In the genomic region with DNA sequence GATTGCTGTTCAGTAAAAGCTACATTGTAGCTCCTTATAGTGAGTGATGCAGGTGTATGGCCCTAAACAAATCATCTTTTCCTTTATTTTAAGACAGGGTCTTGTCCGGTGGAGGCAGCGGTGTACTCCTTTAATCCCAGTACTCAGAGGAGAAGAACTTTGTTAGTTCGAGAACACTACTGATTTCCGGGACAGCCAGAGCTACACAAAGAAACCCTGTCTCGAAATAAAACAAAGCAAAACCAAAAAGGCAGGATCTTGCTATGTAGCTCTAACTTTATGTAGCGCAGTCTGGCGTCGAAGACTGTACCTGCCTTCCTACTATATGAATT, we compare ENCODE assay signal across 8 mouse cellular contexts. TPM values are rescaled to one million over a fixed set of nuclear protein-coding genes. Genes with fewer than 3 reads are reported as not detected.
A peak's percentile ranks its signal among the peaks of the same experiment; 100 is the strongest.
DNase-seq lines count a peak whose midpoint lies in the region; ATAC-seq and TF ChIP-seq lines count a peak whose summit lies in the region.

No protein-coding gene starts in this region.

- H3K9me3 ChIP-seq in heart, embryonic 12.5 days (replicated peaks), result no peaks in the 10 kb centered on the region
- H3K9me3 ChIP-seq in ES-Bruce4 (replicated peaks; ENCODE audit: control insufficient read depth, insufficient read depth, low read length, poor library complexity, severe bottlenecking), result no peaks in the 10 kb centered on the region
- no peaks in the 10 kb centered on the region for H3K9me3 ChIP-seq in forebrain, postnatal 0 days (ENCODE audit: low read length)

- H3K36me3 ChIP-seq in heart, embryonic 12.5 days, result peaks cover under 1% of the 10 kb centered on the region
- H3K36me3 ChIP-seq in ES-Bruce4 (ENCODE audit: control insufficient read depth, insufficient read depth, low read length, poor library complexity, severe bottlenecking) (peaks cover 9% of the 10 kb centered on the region), macrophage (ENCODE audit: inconsistent target) (no peaks in the 10 kb centered on the region)
- H3K36me3 ChIP-seq in forebrain, postnatal 0 days (ENCODE audit: insufficient read depth), result no peaks in the 10 kb centered on the region

- 31% methylated on average over 8 of the region's 8 CpGs for WGBS in heart, embryonic 12.5 days
- 37% methylated on average over 8 of the region's 8 CpGs for WGBS in forebrain, postnatal 0 days
- WGBS in macrophage (ENCODE audit: missing documents), result 38% methylated on average over 8 of the region's 8 CpGs

- H3K79me2 ChIP-seq in macrophage (ENCODE audit: inconsistent target), result peaks cover 46% of the 10 kb centered on the region

- H3K4me2 ChIP-seq in heart, embryonic 12.5 days, result peak overlapping the region; percentile 78
- H3K4me2 ChIP-seq in forebrain, postnatal 0 days (ENCODE audit: low read depth), result peak overlapping the region; percentile 79

- no peak for DNase-seq in heart, postnatal 4 days
- DNase-seq in forebrain, postnatal 0 days, result no peak
- DNase-seq in urinary bladder, postnatal 14 days (ENCODE audit: low spot score), result no peak
- no peak for DNase-seq in layer of hippocampus, adult 9-11 months
- no peak for DNase-seq in urinary bladder, postnatal 10 days (ENCODE audit: low spot score)

- H3K27ac ChIP-seq in heart, embryonic 12.5 days (ENCODE audit: poor library complexity, severe bottlenecking), result peak overlapping the region; percentile 39; the same call in 1 of the 2 replicates
- H3K27ac ChIP-seq in ES-Bruce4 (ENCODE audit: insufficient read depth, low read length) (no peak overlapping the region), macrophage (peak overlapping the region; percentile 67)
- peak overlapping the region; percentile 64 for H3K27ac ChIP-seq in forebrain, postnatal 0 days (ENCODE audit: low read depth, low read length)

- ATAC-seq in heart, embryonic 12.5 days (ENCODE audit: insufficient number of reproducible peaks, low FRiP score), result peak; percentile 20; the same call in 1 of the 2 replicates
- peak; percentile 13; the same call in 1 of the 2 replicates for ATAC-seq in forebrain, postnatal 0 days

- TF ChIP-seq EP300 in ES-Bruce4 (IDR thresholded peaks at IDR 0.05; ENCODE audit: insufficient read depth, low read depth, low read length), result no peak

- TF ChIP-seq POLR2A in ES-Bruce4 (IDR thresholded peaks at IDR 0.05; ENCODE audit: insufficient read depth, low read length), result no peak

- H3K4me1 ChIP-seq in heart, embryonic 12.5 days (replicated peaks), result peaks cover 7% of the 10 kb centered on the region
- H3K4me1 ChIP-seq in ES-Bruce4 (ENCODE audit: control insufficient read depth, insufficient read depth, low read length), result no peaks in the 10 kb centered on the region
- H3K4me1 ChIP-seq in forebrain, postnatal 0 days (ENCODE audit: insufficient read depth), result peaks cover 8% of the 10 kb centered on the region; the same call in 1 of the 2 replicates

- peak overlapping the region; percentile 96 for H3K4me3 ChIP-seq in heart, embryonic 12.5 days
- peak overlapping the region; percentile 47 for H3K4me3 ChIP-seq in ES-Bruce4 (ENCODE audit: low read depth, low read length)
- H3K4me3 ChIP-seq in forebrain, postnatal 0 days (ENCODE audit: low read depth, low read length), result peak overlapping the region; percentile 62
- peak overlapping the region; percentile 85 for H3K4me3 ChIP-seq in macrophage (ENCODE audit: inconsistent target)

- H3K27me3 ChIP-seq in heart, embryonic 12.5 days (replicated peaks), result no peaks in the 10 kb centered on the region
- H3K27me3 ChIP-seq in ES-Bruce4 (ENCODE audit: control insufficient read depth, insufficient read depth, low read length, poor library complexity, severe bottlenecking), result no peaks in the 10 kb centered on the region
- H3K27me3 ChIP-seq in forebrain, postnatal 0 days (ENCODE audit: insufficient read depth, low read length), result no peaks in the 10 kb centered on the region

- peak overlapping the region; percentile 79 for H3K9ac ChIP-seq in heart, embryonic 12.5 days
- H3K9ac ChIP-seq in ES-Bruce4 (ENCODE audit: low read depth, poor library complexity, severe bottlenecking), result peak overlapping the region; percentile 61
- peak overlapping the region; percentile 44 for H3K9ac ChIP-seq in forebrain, postnatal 0 days

- no peak for TF ChIP-seq CTCF in ES-Bruce4 (IDR thresholded peaks at IDR 0.05; ENCODE audit: low read depth, low read length)
- no peak for TF ChIP-seq CTCF in forebrain, postnatal 0 days (IDR thresholded peaks at IDR 0.05; ENCODE audit: low read depth)

RNA-seq across cellular contexts. Expression of gene Haus6, which starts 0.4 kb away (rescaled TPM):
- 13.0 and 16.1 TPM in 2 replicates for polyA plus RNA-seq in heart, embryonic 12.5 days (2016; fragmentation: Nextera tagmentation; extraction: Ambion mirVana)
- total RNA-seq in heart, postnatal 4 days (2021), result 10 to 100 TPM; 11.9 to 15.4 TPM
- polyA plus RNA-seq in ES-Bruce4 (2011; ENCODE audit: insufficient read depth, insufficient read length, low read depth, missing spikeins) (50.0 and 55.6 TPM in 2 replicates), macrophage (2018) (2.5 to 7.6 TPM (median 3.5 TPM) in 3 replicates)
- 5.5 and 11.4 TPM in 2 replicates for total RNA-seq in forebrain, postnatal 0 days (2014; rRNA removed)
- 3.7 and 4.3 TPM in 2 replicates for polyA plus RNA-seq in forebrain, postnatal 0 days (2015; fragmentation: Nextera tagmentation; extraction: Ambion mirVana)
- total RNA-seq in macrophage (2018; cell fraction: chromatin; rRNA removed), result 10 to 100 TPM in 13 of 26 experiments, 1 to 10 TPM in 13; 1.7 to 26.4 (median 9.8) TPM
- total RNA-seq in macrophage (2018; cell fraction: cytosol; rRNA removed), result 1 to 10 TPM; 2.1 to 5.2 (median 3.9) TPM
- total RNA-seq in macrophage (2018; cell fraction: nucleus; rRNA removed), result 10 to 100 TPM in 7 of 26 experiments, 1 to 10 TPM in 19; 2.3 to 28.5 (median 6.4) TPM

RNA-seq across cellular contexts. Expression of gene Rraga, which starts 36.8 kb away (rescaled TPM):
- polyA plus RNA-seq in heart, embryonic 12.5 days (2016; fragmentation: Nextera tagmentation; extraction: Ambion mirVana), result 49.1 and 56.6 TPM in 2 replicates
- total RNA-seq in heart, postnatal 4 days (2021), result 10 to 100 TPM; 74.4 to 74.7 TPM
- 110 and 112 TPM in 2 replicates for polyA plus RNA-seq in ES-Bruce4 (2011; ENCODE audit: insufficient read depth, insufficient read length, low read depth, missing spikeins)
- total RNA-seq in forebrain, postnatal 0 days (2014; rRNA removed), result 21.3 and 27.4 TPM in 2 replicates
- polyA plus RNA-seq in forebrain, postnatal 0 days (2015; fragmentation: Nextera tagmentation; extraction: Ambion mirVana), result 122 and 131 TPM in 2 replicates
- total RNA-seq in macrophage (2018; cell fraction: chromatin; rRNA removed), result 10 to 100 TPM in 9 of 26 experiments, 1 to 10 TPM in 17; 5.5 to 20.8 (median 9.2) TPM
- total RNA-seq in macrophage (2018; cell fraction: cytosol; rRNA removed), result 10 to 100 TPM; 35.6 to 62.7 (median 48.0) TPM
- total RNA-seq in macrophage (2018; cell fraction: nucleus; rRNA removed), result 10 to 100 TPM; 13.4 to 39.6 (median 27.9) TPM
- polyA plus RNA-seq in macrophage (2018), result 62.8 to 81.5 TPM (median 63.2 TPM) in 3 replicates

RNA-seq across cellular contexts. Expression of gene Saxo1, which starts 54.1 kb away (rescaled TPM):
- polyA plus RNA-seq in heart, embryonic 12.5 days (2016; fragmentation: Nextera tagmentation; extraction: Ambion mirVana), result not detected in 2 replicates
- total RNA-seq in heart, postnatal 4 days (2021), result not detected
- polyA plus RNA-seq in ES-Bruce4 (2011; ENCODE audit: insufficient read depth, insufficient read length, low read depth, missing spikeins) (not detected in 2 replicates), macrophage (2018) (not detected in 3 replicates)
- not detected in 2 replicates for total RNA-seq in forebrain, postnatal 0 days (2014; rRNA removed)
- not detected in 2 replicates for polyA plus RNA-seq in forebrain, postnatal 0 days (2015; fragmentation: Nextera tagmentation; extraction: Ambion mirVana)
- total RNA-seq in macrophage (2018; cell fraction: chromatin; rRNA removed), result not detected
- not detected for total RNA-seq in macrophage (2018; cell fraction: cytosol; rRNA removed)
- not detected for total RNA-seq in macrophage (2018; cell fraction: nucleus; rRNA removed)

RNA-seq across cellular contexts. Expression of gene Plin2, which starts 57.6 kb away (rescaled TPM):
- 54.1 and 59.3 TPM in 2 replicates for polyA plus RNA-seq in heart, embryonic 12.5 days (2016; fragmentation: Nextera tagmentation; extraction: Ambion mirVana)
- total RNA-seq in heart, postnatal 4 days (2021), result 100 to 1,000 TPM in 1 of 2 experiments, 10 to 100 TPM in 1; 99.8 to 104 TPM
- polyA plus RNA-seq in ES-Bruce4 (2011; ENCODE audit: insufficient read depth, insufficient read length, low read depth, missing spikeins) (57.9 and 60.7 TPM in 2 replicates), macrophage (2018) (864 to 2,248 TPM (median 2,111 TPM) in 3 replicates)
- total RNA-seq in forebrain, postnatal 0 days (2014; rRNA removed), result 32.7 and 35.5 TPM in 2 replicates
- 35.5 and 36.2 TPM in 2 replicates for polyA plus RNA-seq in forebrain, postnatal 0 days (2015; fragmentation: Nextera tagmentation; extraction: Ambion mirVana)
- total RNA-seq in macrophage (2018; cell fraction: chromatin; rRNA removed), result 1,000 to 10,000 TPM in 2 of 26 experiments, 100 to 1,000 TPM in 24; 116 to 1,608 (median 288) TPM
- 1,000 to 10,000 TPM in 12 of 26 experiments, 100 to 1,000 TPM in 14; 487 to 1,958 (median 813) TPM for total RNA-seq in macrophage (2018; cell fraction: cytosol; rRNA removed)
- 100 to 1,000 TPM; 256 to 887 (median 407) TPM for total RNA-seq in macrophage (2018; cell fraction: nucleus; rRNA removed)
